Mouse (Mus musculus) forebrain, embryonic 10.5 days (tissue): ENCODE results near the gene Cdyl. TPM values are rescaled to one million over a fixed set of nuclear protein-coding genes. Genes with fewer than 3 reads are reported as not detected.
A peak's percentile ranks its signal among the peaks of the same experiment; 100 is the strongest.

ENCODE experiments used
- DNase-seq: peaks from one replicate; pipeline ENCODE4 v3.0.0-alpha.2; 2017; ENCODE audit warnings: low spot score; ENCODE audit errors: extremely low spot score
- H3K27ac ChIP-seq: fragments of 300-500 bp; sonication (generic); 2 replicates; pipeline ENCODE4 v1.5.1; 2016; ENCODE audit warnings: mild to moderate bottlenecking
- H3K27me3 ChIP-seq: fragments of 300-500 bp; sonication (generic); 2 replicates; pipeline ENCODE4 v1.6.1; 2016; ENCODE audit warnings: mild to moderate bottlenecking; ENCODE audit not compliant: poor library complexity, severe bottlenecking
- H3K36me3 ChIP-seq: fragments of 300-500 bp; sonication (generic); replicated peaks from 2 replicates; pipeline ENCODE4 v1.6.1; 2016; ENCODE audit warnings: mild to moderate bottlenecking, moderate library complexity
- H3K4me1 ChIP-seq: fragments of 300-500 bp; sonication (generic); 2 replicates; pipeline ENCODE4 v1.6.1; 2016
- H3K4me3 ChIP-seq: fragments of 300-500 bp; sonication (generic); 2 replicates; pipeline ENCODE4 v1.5.1; 2016; ENCODE audit warnings: mild to moderate bottlenecking, moderate library complexity
- H3K9me3 ChIP-seq: fragments of 300-500 bp; sonication (generic); 2 replicates; pipeline ENCODE4 v1.6.1; 2016; ENCODE audit warnings: mild to moderate bottlenecking, moderate library complexity
- WGBS: fragments of 180-500 bp; shearing (Covaris S2); methylation state at CpG from one replicate; pipeline ENCODE4 v1.1.7; 2016; 5-methylcytosine and 5-hydroxymethylcytosine counted together
- polyA plus RNA-seq: library from polyadenylated mRNA; unstranded; fragments of >200 nt; fragmentation: Nextera tagmentation; extraction: Ambion mirVana; gene quantifications from 2 replicates; pipeline ENCODE4 v1.2.1, GENCODE M21; 2016

Gene Cdyl
- polyA plus RNA-seq, 1 experiment from 2014 or later = 10.9 TPM

DNA sequence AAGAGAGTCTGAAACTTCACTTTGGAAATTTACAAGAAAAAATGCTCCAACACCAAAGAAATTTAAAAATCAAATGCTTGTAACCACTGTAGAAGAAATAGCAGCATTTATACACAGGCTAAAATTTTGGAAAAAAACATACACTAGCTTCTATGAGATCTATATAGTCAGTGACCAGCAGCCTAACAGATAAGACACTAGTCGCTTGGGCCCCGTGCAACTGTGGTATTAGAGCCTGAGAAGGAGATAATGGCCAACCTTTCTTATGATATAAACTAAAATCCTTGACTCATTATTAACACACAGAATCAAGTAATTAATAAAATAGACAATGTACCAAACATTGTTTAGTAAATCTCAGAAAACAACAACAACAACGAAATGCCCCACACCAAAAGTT lies 66.4 kb downstream of the Cdyl start:
- no peaks in the 10 kb centered on the region for H3K27me3 ChIP-seq
- no peaks in the 10 kb centered on the region for H3K4me1 ChIP-seq
- no peak for DNase-seq
- H3K4me3 ChIP-seq = no peak overlapping the region
- H3K36me3 ChIP-seq = no peaks in the 10 kb centered on the region
- no peak overlapping the region for H3K27ac ChIP-seq
- H3K9me3 ChIP-seq = no peaks in the 10 kb centered on the region
- 93% methylated on average over 3 of the region's 3 CpGs for WGBS

DNA sequence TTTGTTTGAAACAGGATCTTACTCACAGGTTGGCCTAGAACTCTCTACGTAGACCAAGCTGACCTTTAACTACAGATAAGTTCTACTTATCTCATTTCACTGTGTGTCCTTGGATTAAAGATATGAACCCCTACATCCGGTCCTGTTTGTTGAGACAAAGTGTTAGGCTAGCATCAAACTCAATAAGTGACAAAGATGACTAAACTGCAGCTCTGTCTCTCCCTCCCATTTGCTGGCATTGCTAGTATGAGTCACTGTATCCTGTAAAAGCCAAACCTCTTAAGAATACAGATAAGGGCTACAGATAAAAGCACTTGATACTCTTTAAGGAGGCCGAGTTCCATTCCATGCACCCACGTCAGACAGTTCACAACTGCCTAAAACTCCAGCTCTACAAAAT lies 72.5 kb downstream of the Cdyl start:
- no peaks in the 10 kb centered on the region for H3K9me3 ChIP-seq
- WGBS = 90% methylated on average over 4 of the region's 4 CpGs
- H3K27me3 ChIP-seq = no peaks in the 10 kb centered on the region

DNA sequence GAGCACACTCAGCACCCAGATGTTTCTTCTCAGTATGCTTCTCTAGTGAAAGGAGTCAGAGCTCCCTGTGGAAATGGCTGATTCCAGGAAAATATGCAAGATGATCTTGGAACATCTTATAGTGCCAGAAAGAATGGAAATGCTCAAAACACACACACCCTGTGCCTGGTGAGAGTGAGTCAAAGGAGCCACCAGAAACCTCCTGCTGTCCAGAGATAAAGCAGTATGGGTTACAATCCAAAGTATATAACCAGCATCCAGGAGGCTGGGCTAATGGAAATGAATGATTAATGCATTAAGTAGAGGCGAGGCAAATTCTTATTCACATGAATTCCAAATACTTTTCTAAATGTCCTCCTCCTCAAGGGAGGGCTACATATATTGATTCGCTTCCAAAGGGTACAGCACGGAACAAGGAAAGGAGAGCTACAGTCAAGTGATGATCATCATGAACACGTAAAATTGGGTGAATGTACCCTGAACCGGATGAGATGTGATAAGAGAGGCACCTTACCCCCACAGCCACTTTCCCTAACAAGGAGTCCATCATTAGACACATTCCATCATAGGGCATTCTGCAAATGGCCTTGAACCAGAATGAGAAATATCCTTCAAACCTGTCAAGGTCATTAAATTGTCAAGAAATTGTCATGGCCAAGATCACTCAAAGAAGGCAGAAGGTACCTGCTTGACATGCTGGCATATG lies 73.4 kb downstream of the Cdyl start:
- DNase-seq = no peak
- no peaks in the 10 kb centered on the region for H3K4me1 ChIP-seq
- H3K36me3 ChIP-seq = no peaks in the 10 kb centered on the region
- H3K27ac ChIP-seq = no peak overlapping the region
- no peaks in the 10 kb centered on the region for H3K9me3 ChIP-seq
- peaks cover 4% of the 10 kb centered on the region for H3K27me3 ChIP-seq
- WGBS = 93% methylated on average over 5 of the region's 5 CpGs
- no peak overlapping the region for H3K4me3 ChIP-seq

More for the DNA sequence above, 72.5 kb downstream of the Cdyl start:
- DNase-seq = no peak
- no peak overlapping the region for H3K4me3 ChIP-seq
- no peaks in the 10 kb centered on the region for H3K36me3 ChIP-seq
- H3K4me1 ChIP-seq = no peaks in the 10 kb centered on the region
- no peak overlapping the region for H3K27ac ChIP-seq

DNA sequence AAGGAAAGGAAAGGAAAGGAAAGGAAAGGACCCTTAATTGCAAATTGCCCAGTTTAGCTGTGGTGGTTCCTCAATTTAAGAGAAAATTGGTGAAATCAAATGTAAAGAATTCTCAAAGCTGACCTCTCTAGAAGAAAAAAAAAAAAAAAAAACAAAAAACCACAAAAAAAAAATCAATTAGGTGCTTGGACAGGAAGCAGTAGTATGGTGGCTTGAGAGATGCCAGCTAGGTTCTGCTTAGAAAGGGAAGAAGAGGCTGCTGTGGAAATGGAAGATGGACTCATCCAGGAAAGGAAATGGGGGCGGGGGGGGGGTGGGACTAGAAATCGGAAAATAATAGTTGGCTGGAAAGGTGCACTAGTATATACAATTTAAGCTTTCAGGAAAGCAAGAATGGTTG lies 77.9 kb downstream of the Cdyl start:
- peaks cover 15% of the 10 kb centered on the region for H3K4me1 ChIP-seq
- WGBS = 13% methylated on average over 2 of the region's 2 CpGs
- H3K27me3 ChIP-seq = peaks cover 33% of the 10 kb centered on the region
- DNase-seq = no peak
- H3K27ac ChIP-seq = no peak overlapping the region
- H3K36me3 ChIP-seq = no peaks in the 10 kb centered on the region
- H3K4me3 ChIP-seq = no peak overlapping the region
- no peaks in the 10 kb centered on the region for H3K9me3 ChIP-seq

- Histone ChIP-seq H3K27me3 (peaks cover 33% of the 10 kb centered on the region), H3K36me3 (no peaks in the 10 kb centered on the region), H3K27ac (no peak overlapping the region), H3K9me3 (no peaks in the 10 kb centered on the region), H3K4me3 (no peak overlapping the region), H3K4me1 (peaks cover 21% of the 10 kb centered on the region)
- DNase-seq = no peak
- 9% methylated on average over 2 of the region's 2 CpGs for WGBS
Measured at GRCm38 (mm10) chr13:35738210-35738609, 78.6 kb downstream of the Cdyl start.

DNA sequence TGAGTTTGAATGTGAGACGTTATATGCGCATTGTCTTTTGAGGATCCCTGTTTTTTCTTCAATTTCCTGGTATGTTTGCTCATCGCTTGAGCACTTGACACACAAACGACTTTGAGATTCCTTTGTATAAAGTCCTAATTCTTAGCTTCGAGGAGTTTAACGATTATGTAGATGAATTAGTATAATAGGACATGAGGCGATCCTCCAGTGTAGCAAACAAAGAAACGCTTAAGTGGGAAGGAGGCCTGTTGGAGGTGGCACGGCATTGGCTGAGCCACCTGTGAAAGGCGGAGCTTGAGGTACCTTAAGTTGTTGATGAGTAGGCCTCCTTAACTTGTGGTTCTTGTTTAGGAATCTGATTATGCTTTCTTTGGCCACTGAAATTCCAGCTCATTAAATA lies 79.8 kb downstream of the Cdyl start:
- H3K27ac ChIP-seq = no peak overlapping the region
- no peak overlapping the region for H3K4me3 ChIP-seq
- no peaks in the 10 kb centered on the region for H3K9me3 ChIP-seq
- 8% methylated on average over 10 of the region's 10 CpGs for WGBS
- H3K27me3 ChIP-seq = peaks cover 33% of the 10 kb centered on the region
- H3K4me1 ChIP-seq = peaks cover 24% of the 10 kb centered on the region
- DNase-seq = no peak
- no peaks in the 10 kb centered on the region for H3K36me3 ChIP-seq

DNA sequence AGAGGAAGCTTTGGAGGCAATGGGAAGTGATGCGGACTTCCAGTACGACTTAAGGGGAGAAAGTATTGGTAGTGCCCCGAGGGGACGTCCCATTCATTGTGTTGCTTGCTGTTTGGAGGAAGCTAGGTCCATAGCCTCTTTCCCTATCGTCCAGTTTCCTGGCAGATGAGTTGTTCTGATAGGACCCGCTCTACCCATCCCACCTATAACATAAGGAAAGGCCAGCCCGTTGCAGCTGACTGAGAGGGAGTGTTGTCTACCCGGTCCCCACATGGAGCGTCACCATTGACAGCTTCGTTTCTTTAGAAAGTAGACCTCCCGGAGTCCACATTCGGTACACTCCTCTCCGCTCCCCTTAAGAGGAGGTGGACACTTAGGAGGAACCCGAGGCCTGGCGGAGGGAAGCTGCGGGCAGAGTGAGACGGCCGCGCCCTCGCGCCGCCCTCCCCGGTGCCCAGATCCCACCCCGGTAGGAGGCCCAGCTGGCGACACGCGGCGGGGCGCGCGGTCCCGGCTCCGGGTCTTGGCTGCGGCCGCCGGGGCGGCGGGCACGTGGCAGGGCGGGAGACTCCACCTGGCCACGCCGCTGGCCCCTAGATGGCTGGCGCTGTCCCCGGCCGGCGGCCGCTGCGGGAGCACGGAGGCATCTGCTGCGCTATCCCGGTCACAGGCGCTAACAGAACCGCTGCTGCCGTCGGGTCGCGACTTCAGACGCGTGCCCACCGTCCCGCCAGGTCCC lies 80.8 kb downstream of the Cdyl start:
- H3K27ac ChIP-seq = peak overlapping the region; percentile 96
- under 1% methylated on average over 61 of the region's 61 CpGs for WGBS
- H3K9me3 ChIP-seq = peaks cover 4% of the 10 kb centered on the region; the same call in 1 of the 2 replicates
- H3K27me3 ChIP-seq = peaks cover 33% of the 10 kb centered on the region
- peaks cover 6% of the 10 kb centered on the region for H3K36me3 ChIP-seq
- peak overlapping the region; percentile 92 for H3K4me3 ChIP-seq
- H3K4me1 ChIP-seq = peaks cover 24% of the 10 kb centered on the region
- peak; percentile 23 for DNase-seq

DNA sequence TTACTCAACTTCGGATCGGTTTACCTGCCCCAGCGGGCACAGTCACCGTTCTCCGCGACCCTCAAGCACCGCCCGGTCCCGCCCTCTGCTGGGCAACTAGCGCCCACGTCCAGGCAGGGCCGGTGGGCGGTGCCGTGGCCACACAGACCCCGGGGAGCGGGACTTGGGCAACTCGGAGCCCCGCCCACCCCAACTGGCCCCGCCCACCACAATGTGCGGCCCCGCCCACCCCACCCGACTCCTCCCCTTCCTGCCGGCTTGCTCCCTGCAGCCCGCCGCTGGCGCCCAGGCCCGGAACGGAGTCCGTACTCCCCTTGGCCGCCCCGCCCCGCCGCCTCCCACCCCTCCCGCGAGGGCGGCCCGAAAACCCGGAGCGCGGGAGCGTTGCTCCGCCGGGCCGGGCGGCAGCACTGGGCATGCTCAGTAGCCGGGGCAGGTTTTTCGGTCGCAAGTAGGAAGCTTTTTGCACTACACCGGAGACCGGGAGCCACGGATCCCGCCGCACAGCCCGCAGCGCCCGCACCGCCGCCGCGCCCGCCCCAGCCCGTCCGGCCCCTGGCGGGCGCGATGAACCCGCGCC lies 81.5 kb downstream of the Cdyl start:
- Histone ChIP-seq H3K36me3 (peaks cover 12% of the 10 kb centered on the region), H3K4me1 (peaks cover 24% of the 10 kb centered on the region), H3K4me3 (peak overlapping the region; percentile 92), H3K27ac (peak overlapping the region; percentile 96), H3K27me3 (peaks cover 33% of the 10 kb centered on the region), H3K9me3 (peaks cover 8% of the 10 kb centered on the region)
- DNase-seq = peak; percentile 89
- WGBS = under 1% methylated on average over 64 of the region's 68 CpGs

DNA sequence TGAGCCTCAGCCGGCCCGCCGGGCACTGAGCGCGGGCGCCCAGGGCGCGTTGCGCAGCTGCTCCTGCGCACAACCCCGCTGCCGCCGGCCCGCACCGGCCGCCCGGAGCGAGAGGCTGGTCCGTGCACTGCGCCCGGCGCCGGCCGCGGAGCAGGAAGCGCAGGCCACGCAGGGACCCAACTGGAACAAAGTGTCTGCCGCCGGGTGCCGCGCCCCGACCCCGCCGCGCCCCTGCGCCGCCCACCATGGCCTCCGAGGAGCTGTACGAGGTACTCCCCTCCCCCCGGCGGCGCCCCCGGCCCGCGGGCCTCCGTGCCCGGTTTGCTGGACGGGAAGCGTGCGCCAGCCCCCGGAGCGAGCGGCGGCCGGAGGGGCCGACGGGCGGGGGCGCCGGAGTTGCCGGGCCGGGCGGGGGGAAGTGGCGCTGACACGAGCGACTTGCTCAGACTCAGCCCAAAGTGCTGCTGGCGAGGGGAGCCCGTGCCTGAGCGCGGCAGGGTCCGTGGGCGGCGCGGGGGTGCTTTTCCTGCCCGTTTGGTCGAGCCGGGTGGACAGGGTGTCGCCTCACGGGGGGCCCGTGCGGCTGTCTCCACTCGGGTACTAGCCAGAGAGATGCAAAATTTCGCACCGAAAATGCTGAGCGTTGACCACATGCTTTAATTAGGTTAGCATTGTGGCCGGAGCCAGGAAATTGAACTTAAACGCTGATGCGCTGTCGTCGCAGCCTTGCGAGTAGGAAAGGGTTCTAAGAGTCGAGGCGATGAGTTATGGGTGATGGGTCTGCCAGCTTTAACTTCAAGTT lies 82.2 kb downstream of the Cdyl start:
- Histone ChIP-seq H3K4me1 (peaks cover 24% of the 10 kb centered on the region), H3K9me3 (peaks cover 15% of the 10 kb centered on the region), H3K27me3 (peaks cover 33% of the 10 kb centered on the region), H3K27ac (peak overlapping the region; percentile 96), H3K4me3 (peak overlapping the region; percentile 92), H3K36me3 (peaks cover 18% of the 10 kb centered on the region)
- peak; percentile 58 for DNase-seq
- under 1% methylated on average over 93 of the region's 93 CpGs for WGBS

DNA sequence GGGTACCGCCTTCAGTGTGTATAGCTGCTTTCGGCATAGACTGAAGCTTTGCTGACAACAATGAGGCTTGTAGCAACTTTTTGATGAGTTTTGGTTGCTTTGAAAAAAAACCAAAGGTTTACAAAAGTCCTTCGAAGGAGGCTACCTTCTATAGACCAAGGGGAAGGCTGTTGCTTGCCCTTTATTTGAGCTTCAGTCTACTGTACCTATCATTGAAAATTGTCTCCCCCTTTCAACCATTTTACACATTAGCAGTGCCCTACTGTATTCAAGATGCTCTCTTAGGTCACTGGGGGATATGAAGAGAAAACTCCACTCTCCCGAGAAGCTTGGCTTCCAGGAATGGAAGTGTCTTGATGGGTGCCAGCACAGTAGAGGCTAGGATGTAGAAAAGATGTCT lies 83.1 kb downstream of the Cdyl start:
- no peak overlapping the region for H3K27ac ChIP-seq
- DNase-seq = no peak
- H3K9me3 ChIP-seq = peaks cover 24% of the 10 kb centered on the region
- H3K4me1 ChIP-seq = peaks cover 24% of the 10 kb centered on the region
- peaks cover 25% of the 10 kb centered on the region for H3K36me3 ChIP-seq
- peaks cover 32% of the 10 kb centered on the region for H3K27me3 ChIP-seq
- peak overlapping the region; percentile 92 for H3K4me3 ChIP-seq
- WGBS = 52% methylated on average over 4 of the region's 4 CpGs

GRCm38 (mm10) chr13:35743196-35743595 lies 83.6 kb downstream of the Cdyl start:
- DNase-seq = no peak
- Histone ChIP-seq H3K4me1 (peaks cover 24% of the 10 kb centered on the region), H3K4me3 (peak overlapping the region; percentile 92), H3K9me3 (peaks cover 29% of the 10 kb centered on the region), H3K27me3 (peaks cover 27% of the 10 kb centered on the region), H3K36me3 (peaks cover 27% of the 10 kb centered on the region), H3K27ac (no peak overlapping the region)
- WGBS = 54% methylated on average over 1 of the region's 1 CpGs

DNA sequence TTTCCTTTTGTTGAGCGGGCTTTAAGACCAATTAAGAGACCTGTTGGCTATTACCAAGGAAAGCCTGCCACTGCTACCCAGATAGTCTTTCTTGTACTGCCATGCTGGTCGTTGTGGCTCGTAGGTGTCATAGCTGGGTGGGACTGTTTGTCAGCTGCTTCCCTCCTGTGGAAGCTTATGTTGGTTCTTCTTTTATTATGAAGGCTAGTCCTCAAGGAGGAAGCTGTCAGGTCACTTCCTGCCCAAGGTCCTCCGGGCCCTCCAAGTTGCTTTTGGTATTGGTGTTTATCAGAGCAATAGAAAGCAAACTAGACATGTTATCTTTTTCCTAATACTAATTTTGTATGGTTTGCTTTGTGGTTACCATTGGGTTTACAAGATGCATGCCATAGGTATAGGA lies 89.6 kb downstream of the Cdyl start:
- H3K4me1 ChIP-seq = peaks cover 6% of the 10 kb centered on the region
- no peak for DNase-seq
- peaks cover 31% of the 10 kb centered on the region for H3K36me3 ChIP-seq
- no peak overlapping the region for H3K4me3 ChIP-seq
- no peaks in the 10 kb centered on the region for H3K27me3 ChIP-seq
- peaks cover 35% of the 10 kb centered on the region for H3K9me3 ChIP-seq
- no peak overlapping the region for H3K27ac ChIP-seq
- 89% methylated on average over 4 of the region's 4 CpGs for WGBS
